Mouse (Mus musculus) stomach, embryonic 14.5 days (tissue): Measurements from ENCODE around the gene Ankrd10. TPM values are rescaled to one million over a fixed set of nuclear protein-coding genes. Genes with fewer than 3 reads are reported as not detected.

Source experiments
- ATAC-seq: fragments of 200-750 bp; cut with Nextera tagmentation; 2 replicates; pipeline ENCODE4 v1.8.0; 2017; ENCODE audit warnings: low read depth, moderate TSS enrichment; ENCODE audit not compliant: insufficient number of reproducible peaks, insufficient read depth, low FRiP score
- H3K27ac ChIP-seq: fragments of 300-500 bp; sonication (generic); 2 replicates; pipeline ENCODE4 v1.5.1; 2014; ENCODE audit warnings: mild to moderate bottlenecking, low read length, moderate library complexity, mixed read lengths
- H3K27me3 ChIP-seq: fragments of 300-500 bp; sonication (generic); 2 replicates; pipeline ENCODE4 v1.6.1; 2014; ENCODE audit warnings: low read length, control low read depth, mixed read lengths; ENCODE audit not compliant: control insufficient read depth, insufficient read depth
- H3K36me3 ChIP-seq: fragments of 300-500 bp; sonication (generic); 2 replicates; pipeline ENCODE4 v1.6.1; 2014; ENCODE audit warnings: mild to moderate bottlenecking, control low read depth, low read length, moderate library complexity, mixed read lengths; ENCODE audit not compliant: control insufficient read depth, insufficient read depth
- H3K4me1 ChIP-seq: fragments of 300-500 bp; sonication (generic); 2 replicates; pipeline ENCODE4 v1.6.1; 2014; ENCODE audit warnings: low read length, control low read depth, mixed read lengths; ENCODE audit not compliant: control insufficient read depth, insufficient read depth
- H3K4me2 ChIP-seq: fragments of 300-500 bp; sonication (generic); replicated peaks from 2 replicates; pipeline ENCODE4 v1.6.1; 2014; ENCODE audit warnings: low read depth, low read length, control low read depth
- H3K4me3 ChIP-seq: fragments of 300-500 bp; sonication (generic); 2 replicates; pipeline ENCODE4 v1.5.1; 2014; ENCODE audit warnings: low read depth, low read length, control low read depth
- H3K9ac ChIP-seq: fragments of 300-500 bp; sonication (generic); replicated peaks from 2 replicates; pipeline ENCODE4 v1.6.1; 2014; ENCODE audit warnings: low read depth, mild to moderate bottlenecking, control low read depth, low read length, moderate library complexity, mixed read lengths
- H3K9me3 ChIP-seq: fragments of 300-500 bp; sonication (generic); 2 replicates; pipeline ENCODE4 v1.6.1; 2016; ENCODE audit warnings: low read depth, low read length, control low read depth; ENCODE audit not compliant: control insufficient read depth
- WGBS: fragments of 180-500 bp; shearing (Covaris S2); extraction: QIAGEN DNeasy Blood & Tissue Kit; methylation state at CpG from one replicate; pipeline ENCODE4 v1.1.7; 2014; 5-methylcytosine and 5-hydroxymethylcytosine counted together
- polyA plus RNA-seq: library from polyadenylated mRNA; unstranded; fragments of >200 nt; fragmentation: Nextera tagmentation; extraction: Ambion mirVana; gene quantifications from 2 replicates; pipeline ENCODE4 v1.2.1, GENCODE M21; 2014

Ankrd10 gene
- polyA plus RNA-seq, 1 experiment from 2014 or later, result 109 TPM

- ATAC-seq, result peak; percentile 67
- WGBS, result 6% methylated on average over 30 of the region's 30 CpGs
- H3K9me3 ChIP-seq, result no peaks in the 10 kb centered on the region
These were observed 934 bp upstream of the Ankrd10 start for GRCm38 (mm10) chr8:11636324-11637057.

GRCm38 (mm10) chr8:11635012-11635577 is 462 bp downstream of the Ankrd10 start:
- Histone ChIP-seq H3K4me1 (peaks cover 22% of the 10 kb centered on the region), H3K27me3 (no peaks in the 10 kb centered on the region), H3K27ac (peak overlapping the region; percentile 99), H3K9me3 (no peaks in the 10 kb centered on the region), H3K36me3 (peaks cover 16% of the 10 kb centered on the region), H3K9ac (peak overlapping the region; percentile 96), H3K4me2 (peak overlapping the region; percentile 47), H3K4me3 (peak overlapping the region; percentile 95)
- WGBS, result under 1% methylated on average over 69 of the region's 70 CpGs
- ATAC-seq, result peak; percentile 78

More at GRCm38 (mm10) chr8:11636324-11637057, 934 bp upstream of the Ankrd10 start:
- Histone ChIP-seq H3K36me3 (peaks cover 4% of the 10 kb centered on the region), H3K27ac (peak overlapping the region; percentile 99; the same call in 1 of the 2 replicates), H3K4me2 (peak overlapping the region; percentile 47), H3K9ac (no peak overlapping the region; the same call in 1 of the 2 replicates), H3K4me3 (peak overlapping the region; percentile 95), H3K4me1 (peaks cover 22% of the 10 kb centered on the region), H3K27me3 (no peaks in the 10 kb centered on the region)

- H3K4me3 ChIP-seq, result peak overlapping the region; percentile 95
- H3K27me3 ChIP-seq, result no peaks in the 10 kb centered on the region
- H3K4me1 ChIP-seq, result peaks cover 22% of the 10 kb centered on the region
- H3K27ac ChIP-seq, result peak overlapping the region; percentile 99; the same call in 1 of the 2 replicates
- H3K36me3 ChIP-seq, result peaks cover 17% of the 10 kb centered on the region
- under 1% methylated on average over 39 of the region's 39 CpGs for WGBS
- no peaks in the 10 kb centered on the region for H3K9me3 ChIP-seq
- ATAC-seq, result 0 out of 2 replicates have a peak, but pooled peaks have one; percentile 0
- H3K9ac ChIP-seq, result peak overlapping the region; percentile 96
- peak overlapping the region; percentile 47 for H3K4me2 ChIP-seq
These were observed 1.1 kb downstream of the Ankrd10 start for GRCm38 (mm10) chr8:11634331-11635011.

- 58% methylated on average over 7 of the region's 7 CpGs for WGBS
- Histone ChIP-seq H3K4me3 (peak overlapping the region; percentile 95), H3K4me1 (peaks cover 22% of the 10 kb centered on the region), H3K36me3 (peaks cover 20% of the 10 kb centered on the region), H3K9ac (peak overlapping the region; percentile 96; the same call in 1 of the 2 replicates), H3K27ac (no peak overlapping the region), H3K27me3 (no peaks in the 10 kb centered on the region), H3K4me2 (peak overlapping the region; percentile 47), H3K9me3 (no peaks in the 10 kb centered on the region)
- no peak for ATAC-seq
These were observed 2.1 kb downstream of the Ankrd10 start for GRCm38 (mm10) chr8:11633414-11633813.

- H3K4me1 ChIP-seq, result peaks cover 22% of the 10 kb centered on the region
- peaks cover 28% of the 10 kb centered on the region for H3K36me3 ChIP-seq
- no peaks in the 10 kb centered on the region for H3K9me3 ChIP-seq
- H3K27ac ChIP-seq, result no peak overlapping the region; the same call in 1 of the 2 replicates
- ATAC-seq, result no peak
- WGBS, result 10% methylated on average over 2 of the region's 2 CpGs
- no peaks in the 10 kb centered on the region for H3K27me3 ChIP-seq
- no peak overlapping the region for H3K4me3 ChIP-seq
- H3K4me2 ChIP-seq, result peak overlapping the region; percentile 47
- no peak overlapping the region for H3K9ac ChIP-seq
These were observed 3.2 kb downstream of the Ankrd10 start for GRCm38 (mm10) chr8:11632406-11632805.

GRCm38 (mm10) chr8:11629206-11629605 is 6.4 kb downstream of the Ankrd10 start:
- 80% methylated on average over 5 of the region's 5 CpGs for WGBS
- peaks cover 18% of the 10 kb centered on the region for H3K4me1 ChIP-seq
- H3K4me2 ChIP-seq, result no peak overlapping the region
- ATAC-seq, result no peak
- peaks cover 52% of the 10 kb centered on the region for H3K36me3 ChIP-seq
- no peak overlapping the region for H3K4me3 ChIP-seq
- no peaks in the 10 kb centered on the region for H3K9me3 ChIP-seq
- H3K27me3 ChIP-seq, result no peaks in the 10 kb centered on the region
- H3K9ac ChIP-seq, result no peak overlapping the region
- no peak overlapping the region for H3K27ac ChIP-seq

- H3K4me1 ChIP-seq, result peaks cover 14% of the 10 kb centered on the region
- H3K4me3 ChIP-seq, result no peak overlapping the region
- no peak for ATAC-seq
- no peaks in the 10 kb centered on the region for H3K27me3 ChIP-seq
- H3K9ac ChIP-seq, result no peak overlapping the region
- WGBS, result 77% methylated on average over 7 of the region's 7 CpGs
- H3K9me3 ChIP-seq, result no peaks in the 10 kb centered on the region
- no peak overlapping the region for H3K27ac ChIP-seq
- peaks cover 56% of the 10 kb centered on the region for H3K36me3 ChIP-seq
- H3K4me2 ChIP-seq, result no peak overlapping the region
These were observed 6.9 kb downstream of the Ankrd10 start for GRCm38 (mm10) chr8:11628506-11629132.

GRCm38 (mm10) chr8:11627717-11628116 is 7.8 kb downstream of the Ankrd10 start:
- H3K4me1 ChIP-seq, result peaks cover 5% of the 10 kb centered on the region; the same call in 1 of the 2 replicates
- no peak for ATAC-seq

More at GRCm38 (mm10) chr8:11627717-11628116, 7.8 kb downstream of the Ankrd10 start:
- peaks cover 56% of the 10 kb centered on the region for H3K36me3 ChIP-seq
- WGBS, result 84% methylated on average over 9 of the region's 9 CpGs
- no peaks in the 10 kb centered on the region for H3K9me3 ChIP-seq
- no peak overlapping the region for H3K4me2 ChIP-seq
- no peak overlapping the region for H3K27ac ChIP-seq
- no peak overlapping the region for H3K9ac ChIP-seq
- H3K27me3 ChIP-seq, result no peaks in the 10 kb centered on the region
- H3K4me3 ChIP-seq, result no peak overlapping the region
